Mouse (Mus musculus) layer of hippocampus, adult 18-20 months (tissue): ENCODE measurements at regions not wholly inside any gene's neighbourhood (a gene's known extent, or its start where the extent isn't known, plus 50 kb on each side); places are given as distances from the start of the nearest gene placed in this dataset.
A peak's percentile ranks its signal among the peaks of the same experiment; 100 is the strongest.

Source experiments
- DNase-seq, 2 experiments: peaks; one replicate each; pipeline ENCODE4 v3.0.0; 2022; ENCODE audit warnings: low spot score in 2 of 2

GRCm38 (mm10) chr5:112155051-112155450, 97.3 kb downstream of the Cryba4 start:
- no peak for DNase-seq

GRCm38 (mm10) chr5:112156005-112156404, 96.3 kb downstream of the Cryba4 start:
- no peak for DNase-seq

- DNase-seq: no peak
Observed at GRCm38 (mm10) chr5:112166410-112167175, 85.7 kb downstream of the Cryba4 start.

- DNase-seq: no peak
Observed at GRCm38 (mm10) chr5:112167790-112168189, 84.5 kb downstream of the Cryba4 start.

GRCm38 (mm10) chr5:112171325-112171724, 81.0 kb downstream of the Cryba4 start:
- DNase-seq: no peak

- no peak for DNase-seq
Observed at GRCm38 (mm10) chr5:112179213-112180057, 72.9 kb downstream of the Cryba4 start.

- peak in 1 of 2 experiments; percentile 40 for DNase-seq
Observed at GRCm38 (mm10) chr5:112182775-112183174, 69.5 kb downstream of the Cryba4 start.

GRCm38 (mm10) chr5:112195667-112196066, 56.7 kb downstream of the Cryba4 start:
- DNase-seq: no peak
